Mouse (Mus musculus): ENCODE measurements around the gene Sh3gl1. TPM values are rescaled to one million over a fixed set of nuclear protein-coding genes. Genes with fewer than 3 reads are reported as not detected.

Gene Sh3gl1
- 106 TPM for total RNA-seq (2023)

GRCm38 (mm10) chr17:56036176-56036900, at the start of gene Sh3gl1:
Gene Sh3gl1, minus strand, starts transcription at chr17:56036635.

GRCm38 (mm10) chr17:56078880-56079795, 42.7 kb upstream of the Sh3gl1 start, which contains the start of gene Hdgfl2:
Gene Hdgfl2, plus strand, starts transcription at chr17:56079634.

GRCm38 (mm10) chr17:56074827-56075208, 38.4 kb upstream of the Sh3gl1 start, which contains the start of gene Ubxn6:
Gene Ubxn6, minus strand, starts transcription at chr17:56075028.

GRCm38 (mm10) chr17:56040030-56040856, 3.8 kb upstream of the Sh3gl1 start, which contains the start of gene Chaf1a:
Gene Chaf1a, plus strand, starts transcription at chr17:56040439.

GRCm38 (mm10) chr17:56005415-56006061, 30.9 kb downstream of the Sh3gl1 start, which contains the start of the genes Stap2 and Mpnd:
Gene Stap2, minus strand, starts transcription at chr17:56005584.
Gene Mpnd, plus strand, starts transcription at chr17:56005711.

GRCm38 (mm10) chr17:55986030-55986961, 50.1 kb downstream of the Sh3gl1 start, which contains the start of gene Fsd1:
Gene Fsd1, plus strand, starts transcription at chr17:55986509.

GRCm38 (mm10) chr17:55969966-55970891, 66.2 kb downstream of the Sh3gl1 start, which contains the start of gene Shd:
Gene Shd, plus strand, starts transcription at chr17:55970467.

Other genes with a start within 250 kb of the Sh3gl1 start
- gene Zfp119a, start 157.7 kb downstream of the Sh3gl1 start, total RNA-seq (2023): 17.6 TPM
- 29.9 TPM for gene Zfp959, start 144.5 kb downstream of the Sh3gl1 start, total RNA-seq (2023)
- 5.0 TPM for gene Zfp119b, start 87.1 kb downstream of the Sh3gl1 start, total RNA-seq (2023)
- gene Ebi3, start 84.0 kb downstream of the Sh3gl1 start, total RNA-seq (2023): 2.3 TPM
- gene Yju2, start 77.5 kb downstream of the Sh3gl1 start, total RNA-seq (2023): 51.7 TPM
- gene Shd, start 66.2 kb downstream of the Sh3gl1 start, total RNA-seq (2023): 2.5 TPM
- gene Fsd1, start 50.1 kb downstream of the Sh3gl1 start, total RNA-seq (2023): not detected
- gene Stap2, start 31.1 kb downstream of the Sh3gl1 start, total RNA-seq (2023): 0.88 TPM
- 56.3 TPM for gene Mpnd, start 30.9 kb downstream of the Sh3gl1 start, total RNA-seq (2023)
- 1.3 TPM for gene Chaf1a, start 3.8 kb upstream of the Sh3gl1 start, total RNA-seq (2023)
- gene Ubxn6, start 38.4 kb upstream of the Sh3gl1 start, total RNA-seq (2023): 73.3 TPM
- gene Hdgfl2, start 43.0 kb upstream of the Sh3gl1 start, total RNA-seq (2023): 96.3 TPM
- not detected for gene Plin4, start 73.2 kb upstream of the Sh3gl1 start, total RNA-seq (2023)
- gene Plin5, start 81.0 kb upstream of the Sh3gl1 start, total RNA-seq (2023): not detected
- gene Lrg1, start 85.4 kb upstream of the Sh3gl1 start, total RNA-seq (2023): not detected
- 0.15 TPM for gene Sema6b, start 103.7 kb upstream of the Sh3gl1 start, total RNA-seq (2023)
- 10.3 TPM for gene Tnfaip8l1, start 125.8 kb upstream of the Sh3gl1 start, total RNA-seq (2023)
- 41.8 TPM for gene Mydgf, start 147.3 kb upstream of the Sh3gl1 start, total RNA-seq (2023)
- gene Dpp9, start 182.3 kb upstream of the Sh3gl1 start, total RNA-seq (2023): 44.0 TPM
- gene Fem1a, start 220.2 kb upstream of the Sh3gl1 start, total RNA-seq (2023): 20.8 TPM
- gene Ticam1, start 240.2 kb upstream of the Sh3gl1 start, total RNA-seq (2023): 8.2 TPM